Mouse (Mus musculus) brain, embryonic 14.5 days (tissue): Measurements from ENCODE around the gene Akp3.

Source experiments
- CTCF ChIP-seq: fragments of 200-500 bp; IDR thresholded peaks from 2 replicates; pipeline ENCODE4 v1.5.1; 2012; ENCODE audit warnings: inconsistent platforms, mild to moderate bottlenecking, moderate library complexity, borderline replicate concordance; ENCODE audit not compliant: insufficient read depth, insufficient read length; ENCODE audit errors: extremely low read depth
- POLR2A ChIP-seq: fragments of 200-500 bp; IDR thresholded peaks from 2 replicates; pipeline ENCODE4 v1.6.1; 2012; ENCODE audit warnings: mild to moderate bottlenecking, inconsistent platforms, borderline replicate concordance; ENCODE audit not compliant: poor library complexity, insufficient read depth, insufficient read length, severe bottlenecking; ENCODE audit errors: extremely low read depth

DNA sequence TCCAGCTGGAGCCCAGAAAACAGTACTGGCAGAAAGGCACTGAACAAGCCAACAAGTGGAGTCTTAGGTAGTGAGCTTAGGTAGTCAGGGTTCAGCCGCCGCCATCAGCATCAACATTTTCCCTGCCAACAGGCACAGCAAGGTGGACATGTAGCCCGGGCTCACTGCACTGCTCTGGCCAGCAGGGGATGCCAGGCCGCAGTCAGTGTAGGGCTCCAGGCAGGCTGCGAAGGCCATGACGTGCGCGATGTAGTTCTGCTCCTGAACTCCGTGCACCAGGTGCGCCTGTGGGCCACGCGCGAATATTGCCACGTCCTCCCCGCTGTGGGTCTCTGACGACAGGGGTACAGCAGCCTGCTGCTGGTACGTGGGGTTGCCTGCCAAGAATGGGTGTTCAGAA lies 37.8 kb upstream of the Akp3 start:
- TF ChIP-seq CTCF (no peak; the same call in 1 of the 2 replicates), POLR2A (no peak)
